Mouse (Mus musculus) midbrain, postnatal 0 days (tissue): ENCODE measurements around the gene Pde10a. TPM values are rescaled to one million over a fixed set of nuclear protein-coding genes. Genes with fewer than 3 reads are reported as not detected.

Experiments
- ATAC-seq: fragments of 200-750 bp; cut with Nextera tagmentation; 2 replicates; pipeline ENCODE4 v1.8.0; 2017; ENCODE audit warnings: moderate number of reproducible peaks, mild to moderate bottlenecking, moderate TSS enrichment, moderate library complexity; ENCODE audit not compliant: low FRiP score
- DNase-seq: peaks from one replicate; pipeline ENCODE4 v3.0.0-alpha.2; 2015; ENCODE audit warnings: low spot score
- H3K27ac ChIP-seq: fragments of 300-500 bp; sonication (generic); 2 replicates; pipeline ENCODE4 v1.5.1; 2014; ENCODE audit warnings: low read depth, mild to moderate bottlenecking, low read length, mixed read lengths
- H3K27me3 ChIP-seq: fragments of 300-500 bp; sonication (generic); 2 replicates; pipeline ENCODE4 v1.6.1; 2014; ENCODE audit warnings: low read length, control low read depth, mixed read lengths; ENCODE audit not compliant: insufficient read depth
- H3K36me3 ChIP-seq: fragments of 300-500 bp; sonication (generic); 2 replicates; pipeline ENCODE4 v1.6.1; 2014; ENCODE audit warnings: low read length, control low read depth, mixed read lengths; ENCODE audit not compliant: insufficient read depth
- H3K4me1 ChIP-seq: fragments of 300-500 bp; sonication (generic); 2 replicates; pipeline ENCODE4 v1.6.1; 2014; ENCODE audit warnings: mild to moderate bottlenecking, control low read depth, antibody characterized with exemption, low read length, mixed read lengths; ENCODE audit not compliant: insufficient read depth
- H3K4me2 ChIP-seq: fragments of 300-500 bp; sonication (generic); 2 replicates; pipeline ENCODE4 v1.6.1; 2014; ENCODE audit warnings: low read depth, mild to moderate bottlenecking, low read length, mixed read lengths; ENCODE audit not compliant: poor library complexity, severe bottlenecking
- H3K4me3 ChIP-seq: fragments of 300-500 bp; sonication (generic); 2 replicates; pipeline ENCODE4 v1.5.1; 2014; ENCODE audit warnings: low read depth, mild to moderate bottlenecking, low read length, moderate library complexity
- H3K9ac ChIP-seq: fragments of 300-500 bp; sonication (generic); replicated peaks from 2 replicates; pipeline ENCODE4 v1.6.1; 2014; ENCODE audit warnings: mild to moderate bottlenecking, low read length, moderate library complexity, mixed read lengths; ENCODE audit not compliant: poor library complexity, severe bottlenecking
- H3K9me3 ChIP-seq: fragments of 300-500 bp; sonication (generic); 2 replicates; pipeline ENCODE4 v1.6.1; 2016; ENCODE audit warnings: low read length, control low read depth
- CTCF ChIP-seq: IDR thresholded peaks from 2 replicates; pipeline ENCODE4 v1.5.1; 2016; ENCODE audit warnings: antibody characterized with exemption, mild to moderate bottlenecking
- WGBS: fragments of 180-500 bp; shearing (Covaris S2); extraction: QIAGEN DNeasy Blood & Tissue Kit; methylation state at CpG from one replicate; pipeline ENCODE4 v1.1.7; 2014; 5-methylcytosine and 5-hydroxymethylcytosine counted together
- polyA plus RNA-seq: library from polyadenylated mRNA; unstranded; fragments of >200 nt; fragmentation: Nextera tagmentation; extraction: Ambion mirVana; gene quantifications from 2 replicates; pipeline ENCODE4 v1.2.1, GENCODE M21; 2015
- total RNA-seq: library from RNA; depleted of rRNA; stranded (reverse); fragments of >200 nt; gene quantifications from 2 replicates; pipeline ENCODE4 v1.2.3, GENCODE M21; 2014

The Pde10a gene
- total and polyA plus RNA-seq, 2 experiments from 2014 or later = 8.6 to 40.3 TPM

DNA sequence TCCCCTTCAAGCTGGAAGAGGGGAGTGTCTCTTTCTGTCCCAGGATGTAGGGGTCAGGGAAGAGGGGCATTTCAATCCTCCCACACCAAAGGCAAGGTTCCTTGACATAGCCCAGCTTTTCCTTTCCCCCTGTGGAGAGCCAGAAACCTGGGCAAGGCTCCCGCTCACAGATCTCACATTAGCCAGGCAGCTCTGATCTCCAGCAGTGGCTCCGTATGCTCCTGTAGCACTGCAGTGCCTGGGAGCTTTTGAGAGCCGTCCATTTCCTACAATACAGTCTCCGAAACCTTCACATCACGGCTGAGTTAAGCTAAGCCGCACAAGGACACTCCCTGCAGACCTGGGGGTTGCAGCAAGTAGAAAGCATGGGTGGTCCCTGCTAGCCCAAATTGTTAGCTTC, 29.0 kb downstream of the Pde10a start:
- Histone ChIP-seq H3K9ac (no peak overlapping the region), H3K4me1 (no peaks in the 10 kb centered on the region), H3K36me3 (no peaks in the 10 kb centered on the region), H3K27ac (no peak overlapping the region), H3K27me3 (no peaks in the 10 kb centered on the region), H3K9me3 (no peaks in the 10 kb centered on the region), H3K4me2 (no peak overlapping the region), H3K4me3 (no peak overlapping the region)
- DNase-seq = no peak
- WGBS = 83% methylated on average over 6 of the region's 6 CpGs
- ATAC-seq = no peak
- no peak for TF ChIP-seq CTCF

GRCm38 (mm10) chr17:8555785-8556184, 30.6 kb downstream of the Pde10a start:
- H3K4me1 ChIP-seq = no peaks in the 10 kb centered on the region
- TF ChIP-seq CTCF = no peak
- H3K4me3 ChIP-seq = no peak overlapping the region
- no peaks in the 10 kb centered on the region for H3K36me3 ChIP-seq
- H3K27me3 ChIP-seq = no peaks in the 10 kb centered on the region
- DNase-seq (no peak), ATAC-seq (no peak)
- no peak overlapping the region for H3K4me2 ChIP-seq
- 87% methylated on average over 9 of the region's 9 CpGs for WGBS
- no peak overlapping the region for H3K9ac ChIP-seq
- no peaks in the 10 kb centered on the region for H3K9me3 ChIP-seq
- no peak overlapping the region for H3K27ac ChIP-seq

GRCm38 (mm10) chr17:8556223-8556622, 31.1 kb downstream of the Pde10a start:
- H3K4me3 ChIP-seq = no peak overlapping the region
- no peaks in the 10 kb centered on the region for H3K9me3 ChIP-seq
- WGBS = 75% methylated on average over 6 of the region's 6 CpGs
- H3K9ac ChIP-seq = no peak overlapping the region
- no peak overlapping the region for H3K27ac ChIP-seq
- no peak overlapping the region for H3K4me2 ChIP-seq
- TF ChIP-seq CTCF = no peak
- no peak for ATAC-seq
- no peaks in the 10 kb centered on the region for H3K4me1 ChIP-seq
- DNase-seq = no peak
- no peaks in the 10 kb centered on the region for H3K36me3 ChIP-seq
- no peaks in the 10 kb centered on the region for H3K27me3 ChIP-seq

DNA sequence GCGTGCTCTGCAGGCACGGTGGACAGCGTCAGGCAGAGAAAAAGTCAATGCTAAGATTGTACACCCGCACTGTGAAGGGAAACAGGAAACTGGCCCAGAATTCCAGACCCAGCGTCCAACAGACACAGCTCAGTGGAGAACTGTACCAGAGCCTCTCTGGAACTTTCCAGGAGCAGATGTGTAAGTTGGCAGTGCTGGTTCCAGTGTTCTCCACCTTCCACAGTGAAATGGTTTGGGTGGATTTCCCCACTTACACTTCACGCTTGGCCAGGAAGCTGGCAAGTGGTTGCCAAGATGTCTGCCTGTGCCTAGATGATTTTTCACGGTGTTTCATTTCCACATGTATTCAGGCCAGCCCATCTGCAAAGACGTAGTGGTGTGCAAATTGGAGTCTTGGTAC, 32.8 kb downstream of the Pde10a start:
- TF ChIP-seq CTCF = no peak
- Histone ChIP-seq H3K9me3 (no peaks in the 10 kb centered on the region), H3K4me1 (no peaks in the 10 kb centered on the region), H3K9ac (no peak overlapping the region), H3K36me3 (no peaks in the 10 kb centered on the region), H3K27me3 (no peaks in the 10 kb centered on the region), H3K27ac (no peak overlapping the region), H3K4me2 (no peak overlapping the region), H3K4me3 (no peak overlapping the region)
- DNase-seq (no peak), ATAC-seq (no peak)
- 89% methylated on average over 8 of the region's 8 CpGs for WGBS

DNA sequence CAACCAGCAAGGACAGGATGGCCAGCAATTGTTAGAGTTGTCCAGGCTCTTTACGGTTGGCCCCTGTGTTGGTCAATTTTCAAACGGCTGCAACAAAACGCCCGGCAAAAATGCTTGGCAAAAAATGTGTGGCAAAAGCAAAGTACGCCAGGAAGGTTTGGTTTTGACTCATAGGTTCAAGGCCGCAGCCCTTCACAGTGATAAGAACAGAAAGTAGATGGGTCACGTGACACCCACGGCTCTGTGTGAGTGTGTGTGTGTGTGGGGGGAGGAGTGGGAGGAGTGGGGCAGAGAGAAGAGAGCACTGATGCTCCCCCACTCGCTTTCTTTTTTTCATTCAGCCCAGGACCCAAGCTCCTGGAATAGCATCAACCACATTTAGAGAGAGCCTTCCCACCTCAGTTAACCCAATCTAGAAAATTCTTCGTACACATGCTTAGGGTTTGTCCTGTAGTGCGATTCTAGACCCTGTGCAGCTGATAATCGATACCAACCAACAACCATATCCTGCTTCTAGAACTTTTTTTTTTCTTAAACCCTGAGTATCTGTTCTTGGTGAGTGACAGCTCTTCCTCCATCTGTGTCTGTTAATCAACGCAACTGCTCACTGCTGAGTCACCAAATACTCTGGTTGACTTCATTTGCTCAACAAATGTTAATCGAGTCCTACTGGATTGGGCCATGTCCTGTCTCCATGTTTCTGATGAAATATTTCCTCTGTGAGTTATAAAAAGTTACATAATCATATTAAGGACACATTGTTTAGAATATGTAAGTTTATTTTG, 37.1 kb downstream of the Pde10a start:
- DNase-seq = no peak
- no peak overlapping the region for H3K4me2 ChIP-seq
- no peak for ATAC-seq
- no peaks in the 10 kb centered on the region for H3K27me3 ChIP-seq
- no peaks in the 10 kb centered on the region for H3K36me3 ChIP-seq
- 75% methylated on average over 14 of the region's 14 CpGs for WGBS
- no peak overlapping the region for H3K4me3 ChIP-seq
- H3K9ac ChIP-seq = no peak overlapping the region
- H3K4me1 ChIP-seq = no peaks in the 10 kb centered on the region
- no peak for TF ChIP-seq CTCF
- no peaks in the 10 kb centered on the region for H3K9me3 ChIP-seq
- H3K27ac ChIP-seq = no peak overlapping the region

- Histone ChIP-seq H3K4me2 (no peak overlapping the region), H3K4me1 (no peaks in the 10 kb centered on the region), H3K9me3 (no peaks in the 10 kb centered on the region), H3K9ac (no peak overlapping the region), H3K27ac (no peak overlapping the region), H3K36me3 (no peaks in the 10 kb centered on the region), H3K27me3 (no peaks in the 10 kb centered on the region), H3K4me3 (no peak overlapping the region)
- no peak for DNase-seq
- no peak for TF ChIP-seq CTCF
- no peak for ATAC-seq
- WGBS = 83% methylated on average over 1 of the region's 1 CpGs
These were observed 37.7 kb downstream of the Pde10a start for GRCm38 (mm10) chr17:8562886-8563280.
